Mouse (Mus musculus): Measurements from ENCODE around the gene Sh3rf3. TPM values are rescaled to one million over a fixed set of nuclear protein-coding genes. Genes with fewer than 3 reads are reported as not detected.

The Sh3rf3 gene
- polyA plus RNA-seq, 1 experiment from 2014 or later, result 0.17 TPM

DNA sequence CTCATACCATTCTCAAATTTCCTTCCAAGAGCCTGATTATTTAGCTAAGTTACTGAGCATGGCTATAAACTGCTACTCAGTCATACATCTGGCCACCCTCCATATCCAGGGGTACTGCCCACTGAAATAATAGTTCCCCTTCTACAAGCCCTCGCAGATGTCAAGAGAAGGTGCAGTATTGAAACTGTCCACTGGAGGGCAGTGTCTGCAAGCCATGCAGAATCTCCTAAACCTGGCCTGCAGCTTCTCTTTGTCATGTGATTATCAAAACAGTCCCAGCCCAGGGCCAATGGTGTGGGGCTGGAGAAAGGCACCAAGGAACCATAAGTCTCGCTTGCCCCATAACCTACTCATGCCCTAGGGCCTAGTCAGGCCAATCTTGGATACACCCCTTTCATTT lies 295.9 kb downstream of the Sh3rf3 start:
- WGBS, result 19% methylated on average over 2 of the region's 2 CpGs
- Histone ChIP-seq H3K27me3 (replicated peaks; ENCODE audit: control insufficient read depth, insufficient read depth, low read length) (no peaks in the 10 kb centered on the region), H3K27ac (ENCODE audit: low read depth, low read length) (no peak overlapping the region), H3K9me3 (ENCODE audit: control insufficient read depth) (no peaks in the 10 kb centered on the region), H3K4me3 (ENCODE audit: low read depth, low read length) (no peak overlapping the region), H3K4me2 (replicated peaks; ENCODE audit: low read depth) (no peak overlapping the region), H3K36me3 (ENCODE audit: control insufficient read depth, insufficient read depth) (no peaks in the 10 kb centered on the region), H3K4me1 (replicated peaks; ENCODE audit: control insufficient read depth, insufficient read depth, low read length) (no peaks in the 10 kb centered on the region), H3K9ac (ENCODE audit: low read depth, low read length) (no peak overlapping the region)
- no peak for ATAC-seq
- peak; percentile 97 for TF ChIP-seq CTCF (IDR thresholded peaks at IDR 0.05; ENCODE audit: low read depth)

DNA sequence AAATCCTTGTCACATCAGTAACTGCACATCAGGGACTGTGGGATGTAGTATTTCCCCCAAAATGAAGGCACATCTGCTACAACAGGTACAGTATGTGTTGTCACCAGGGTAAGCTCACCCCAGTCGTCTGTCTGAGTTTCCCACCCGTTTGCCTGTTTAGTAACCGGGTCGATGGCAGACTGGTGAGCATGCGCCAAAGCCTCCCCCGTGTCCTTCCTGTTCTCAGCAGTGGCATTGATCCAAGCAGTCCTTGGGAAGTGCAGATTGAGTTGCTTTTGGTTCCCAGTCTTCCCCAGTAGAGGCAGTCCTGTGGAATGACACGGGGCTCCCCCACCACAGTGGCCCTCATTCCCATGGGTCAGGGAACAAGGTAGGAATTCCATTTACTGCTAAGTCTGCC lies 297.2 kb downstream of the Sh3rf3 start:
- WGBS, result 92% methylated on average over 7 of the region's 7 CpGs
- no peak for ATAC-seq
- TF ChIP-seq CTCF (IDR thresholded peaks at IDR 0.05; ENCODE audit: low read depth), result no peak

DNA sequence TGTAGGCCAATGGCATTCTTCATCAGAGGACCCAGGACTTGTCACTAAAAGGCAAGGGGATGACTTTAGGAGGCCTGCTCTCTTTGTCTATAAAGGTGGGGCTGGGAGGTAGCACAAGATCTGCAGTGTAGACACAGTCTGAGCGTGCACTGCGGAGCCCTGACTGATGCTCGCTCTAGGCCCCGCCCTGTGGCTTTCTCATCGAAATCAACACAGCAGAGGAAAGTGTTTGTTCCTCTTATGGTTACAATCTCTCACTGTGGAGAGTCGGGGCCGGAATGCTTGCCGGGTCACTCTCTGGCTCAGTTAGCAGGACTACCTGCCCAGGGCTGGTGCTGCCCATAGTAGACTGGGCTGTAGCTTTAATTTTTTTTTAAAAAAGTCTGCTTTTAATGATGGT lies 299.6 kb downstream of the Sh3rf3 start:
- no peak for TF ChIP-seq CTCF (IDR thresholded peaks at IDR 0.05; ENCODE audit: low read depth)
- no peak for ATAC-seq
- Histone ChIP-seq H3K4me1 (replicated peaks; ENCODE audit: control insufficient read depth, insufficient read depth, low read length) (no peaks in the 10 kb centered on the region), H3K4me2 (replicated peaks; ENCODE audit: low read depth) (no peak overlapping the region), H3K4me3 (ENCODE audit: low read depth, low read length) (no peak overlapping the region), H3K9me3 (ENCODE audit: control insufficient read depth) (no peaks in the 10 kb centered on the region), H3K9ac (ENCODE audit: low read depth, low read length) (no peak overlapping the region), H3K27me3 (replicated peaks; ENCODE audit: control insufficient read depth, insufficient read depth, low read length) (no peaks in the 10 kb centered on the region), H3K27ac (ENCODE audit: low read depth, low read length) (no peak overlapping the region), H3K36me3 (ENCODE audit: control insufficient read depth, insufficient read depth) (no peaks in the 10 kb centered on the region)
- 90% methylated on average over 8 of the region's 8 CpGs for WGBS

More for the DNA sequence above, 297.2 kb downstream of the Sh3rf3 start:
- H3K9me3 ChIP-seq (ENCODE audit: control insufficient read depth), result no peaks in the 10 kb centered on the region
- H3K9ac ChIP-seq (ENCODE audit: low read depth, low read length), result no peak overlapping the region
- no peaks in the 10 kb centered on the region for H3K27me3 ChIP-seq (replicated peaks; ENCODE audit: control insufficient read depth, insufficient read depth, low read length)
- no peaks in the 10 kb centered on the region for H3K4me1 ChIP-seq (replicated peaks; ENCODE audit: control insufficient read depth, insufficient read depth, low read length)
- no peak overlapping the region for H3K4me3 ChIP-seq (ENCODE audit: low read depth, low read length)
- H3K4me2 ChIP-seq (replicated peaks; ENCODE audit: low read depth), result no peak overlapping the region
- H3K36me3 ChIP-seq (ENCODE audit: control insufficient read depth, insufficient read depth), result no peaks in the 10 kb centered on the region
- H3K27ac ChIP-seq (ENCODE audit: low read depth, low read length), result no peak overlapping the region

DNA sequence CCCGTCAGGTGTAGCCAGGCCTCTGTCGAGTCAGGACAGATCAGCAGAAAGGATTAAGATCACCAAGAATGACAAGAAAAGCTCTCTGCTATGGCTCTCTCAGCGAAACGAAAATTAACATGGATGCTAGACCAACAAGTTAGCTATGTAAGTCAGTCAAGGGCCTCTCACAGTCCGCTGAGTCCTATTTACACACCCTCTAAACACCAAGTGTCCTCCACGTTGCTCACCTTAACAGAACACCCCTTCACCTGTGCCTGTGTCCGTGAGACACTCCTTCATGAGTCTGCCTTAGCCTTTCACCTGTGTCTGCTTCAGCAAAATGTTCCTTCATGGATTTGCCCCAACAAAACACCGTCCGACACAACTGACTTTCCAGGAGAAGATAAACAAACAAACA lies 300.2 kb downstream of the Sh3rf3 start:
- no peak for ATAC-seq
- Histone ChIP-seq H3K9me3 (ENCODE audit: control insufficient read depth) (no peaks in the 10 kb centered on the region), H3K4me3 (ENCODE audit: low read depth, low read length) (no peak overlapping the region), H3K27ac (ENCODE audit: low read depth, low read length) (no peak overlapping the region), H3K4me1 (replicated peaks; ENCODE audit: control insufficient read depth, insufficient read depth, low read length) (no peaks in the 10 kb centered on the region), H3K9ac (ENCODE audit: low read depth, low read length) (no peak overlapping the region), H3K36me3 (ENCODE audit: control insufficient read depth, insufficient read depth) (no peaks in the 10 kb centered on the region), H3K4me2 (replicated peaks; ENCODE audit: low read depth) (no peak overlapping the region), H3K27me3 (replicated peaks; ENCODE audit: control insufficient read depth, insufficient read depth, low read length) (no peaks in the 10 kb centered on the region)
- 81% methylated on average over 9 of the region's 9 CpGs for WGBS
- no peak for TF ChIP-seq CTCF (IDR thresholded peaks at IDR 0.05; ENCODE audit: low read depth)

DNA sequence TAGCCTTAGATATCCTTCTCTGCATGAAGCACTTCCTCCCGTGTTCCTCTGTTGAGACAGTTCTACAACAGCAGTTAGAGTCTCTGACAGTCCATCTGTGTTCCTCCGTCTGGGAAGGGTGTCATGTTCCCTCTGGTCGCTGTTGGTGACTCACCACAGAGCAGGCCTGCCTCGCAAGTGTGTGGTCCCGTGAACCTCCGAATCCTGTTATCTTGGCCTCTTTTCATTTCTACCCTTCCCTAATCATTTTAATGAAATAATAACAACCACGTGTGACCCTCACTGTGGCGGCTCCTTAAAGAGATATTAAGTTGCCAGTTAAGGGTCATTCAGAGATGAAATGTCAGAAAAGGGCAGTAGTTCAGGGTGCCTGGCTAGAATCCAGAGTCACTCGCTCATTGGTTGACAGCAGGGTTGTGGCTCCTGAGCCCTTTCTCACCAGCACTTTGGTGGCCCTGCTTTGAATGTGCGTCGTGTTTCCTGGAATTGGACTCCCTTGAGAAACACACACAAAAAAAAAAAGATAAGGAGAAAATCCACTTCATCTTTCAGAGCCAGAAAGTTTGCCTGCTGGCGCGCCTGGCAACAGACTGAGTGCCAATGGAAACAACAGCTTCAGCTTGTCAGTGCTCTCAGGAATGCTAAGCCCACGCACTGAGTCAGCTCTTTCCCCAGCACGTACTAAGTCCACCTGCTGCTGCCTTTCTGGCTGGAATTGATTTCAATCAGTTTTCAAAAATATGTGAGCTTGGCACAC lies 301.6 kb downstream of the Sh3rf3 start:
- no peak overlapping the region for H3K4me3 ChIP-seq (ENCODE audit: low read depth, low read length)
- no peaks in the 10 kb centered on the region for H3K36me3 ChIP-seq (ENCODE audit: control insufficient read depth, insufficient read depth)
- H3K9me3 ChIP-seq (ENCODE audit: control insufficient read depth), result no peaks in the 10 kb centered on the region
- H3K4me2 ChIP-seq (replicated peaks; ENCODE audit: low read depth), result no peak overlapping the region
- no peak overlapping the region for H3K27ac ChIP-seq (ENCODE audit: low read depth, low read length)
- H3K4me1 ChIP-seq (replicated peaks; ENCODE audit: control insufficient read depth, insufficient read depth, low read length), result no peaks in the 10 kb centered on the region
- WGBS, result 56% methylated on average over 15 of the region's 15 CpGs
- H3K9ac ChIP-seq (ENCODE audit: low read depth, low read length), result no peak overlapping the region
- ATAC-seq, result no peak
- H3K27me3 ChIP-seq (replicated peaks; ENCODE audit: control insufficient read depth, insufficient read depth, low read length), result no peaks in the 10 kb centered on the region
- TF ChIP-seq CTCF (IDR thresholded peaks at IDR 0.05; ENCODE audit: low read depth), result no peak

DNA sequence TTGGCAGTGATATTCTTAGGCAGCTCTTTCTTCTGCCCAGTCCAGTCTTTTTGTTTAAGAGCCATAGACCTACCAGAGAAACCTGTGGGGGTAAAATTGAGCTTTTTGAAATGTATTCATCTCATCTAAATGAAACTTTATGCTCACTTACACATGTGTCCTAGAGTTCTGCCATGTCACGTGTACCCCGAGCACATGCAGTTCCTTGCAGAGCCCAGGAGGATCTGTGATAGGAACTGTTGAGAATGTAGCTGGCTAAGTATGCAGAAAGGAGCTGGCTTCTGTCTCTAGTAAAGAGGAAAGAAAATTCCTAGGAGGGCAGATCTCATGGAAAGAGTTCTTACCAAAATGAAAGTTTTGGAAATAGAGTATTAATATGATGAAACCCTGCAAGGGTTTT lies 302.5 kb downstream of the Sh3rf3 start:
- H3K9ac ChIP-seq (ENCODE audit: low read depth, low read length), result no peak overlapping the region
- H3K9me3 ChIP-seq (ENCODE audit: control insufficient read depth), result no peaks in the 10 kb centered on the region
- H3K36me3 ChIP-seq (ENCODE audit: control insufficient read depth, insufficient read depth), result no peaks in the 10 kb centered on the region
- no peak overlapping the region for H3K27ac ChIP-seq (ENCODE audit: low read depth, low read length)
- no peaks in the 10 kb centered on the region for H3K4me1 ChIP-seq (replicated peaks; ENCODE audit: control insufficient read depth, insufficient read depth, low read length)
- no peak for TF ChIP-seq CTCF (IDR thresholded peaks at IDR 0.05; ENCODE audit: low read depth)
- WGBS, result 94% methylated on average over 2 of the region's 2 CpGs
- no peak overlapping the region for H3K4me2 ChIP-seq (replicated peaks; ENCODE audit: low read depth)
- H3K4me3 ChIP-seq (ENCODE audit: low read depth, low read length), result no peak overlapping the region
- ATAC-seq, result no peak
- no peaks in the 10 kb centered on the region for H3K27me3 ChIP-seq (replicated peaks; ENCODE audit: control insufficient read depth, insufficient read depth, low read length)

Measured in intestine, postnatal 0 days (tissue).